Mouse (Mus musculus) bone marrow, adult 2 months (tissue): Measurements from ENCODE around the gene Atp2a2.

Source experiments
- CTCF ChIP-seq: fragments of 200-500 bp; IDR thresholded peaks from 2 replicates; pipeline ENCODE4 v1.5.1; 2011; ENCODE audit warnings: low read length, control low read depth; ENCODE audit not compliant: control insufficient read depth, insufficient read depth
- POLR2A ChIP-seq: fragments of 200-500 bp; IDR thresholded peaks from 2 replicates; pipeline ENCODE4 v1.6.1; 2011; ENCODE audit warnings: low read depth, mild to moderate bottlenecking, control low read depth, low read length, borderline replicate concordance; ENCODE audit not compliant: control insufficient read depth

GRCm38 (mm10) chr5:122422071-122422964, 79.7 kb downstream of the Atp2a2 start:
- TF ChIP-seq POLR2A, result peak; percentile 56; the same call in 1 of the 2 replicates
- TF ChIP-seq CTCF, result no peak
